Mouse (Mus musculus) spleen, postnatal 36 days (tissue): Measurements from ENCODE around the gene Rps15a.

Experiments used
- DNase-seq, 2 experiments: peaks; one replicate each; pipeline ENCODE4 v3.0.0; 2022; ENCODE audit warnings: low spot score in 2 of 2, mixed read lengths in 1 of 2

Rps15a gene

DNA sequence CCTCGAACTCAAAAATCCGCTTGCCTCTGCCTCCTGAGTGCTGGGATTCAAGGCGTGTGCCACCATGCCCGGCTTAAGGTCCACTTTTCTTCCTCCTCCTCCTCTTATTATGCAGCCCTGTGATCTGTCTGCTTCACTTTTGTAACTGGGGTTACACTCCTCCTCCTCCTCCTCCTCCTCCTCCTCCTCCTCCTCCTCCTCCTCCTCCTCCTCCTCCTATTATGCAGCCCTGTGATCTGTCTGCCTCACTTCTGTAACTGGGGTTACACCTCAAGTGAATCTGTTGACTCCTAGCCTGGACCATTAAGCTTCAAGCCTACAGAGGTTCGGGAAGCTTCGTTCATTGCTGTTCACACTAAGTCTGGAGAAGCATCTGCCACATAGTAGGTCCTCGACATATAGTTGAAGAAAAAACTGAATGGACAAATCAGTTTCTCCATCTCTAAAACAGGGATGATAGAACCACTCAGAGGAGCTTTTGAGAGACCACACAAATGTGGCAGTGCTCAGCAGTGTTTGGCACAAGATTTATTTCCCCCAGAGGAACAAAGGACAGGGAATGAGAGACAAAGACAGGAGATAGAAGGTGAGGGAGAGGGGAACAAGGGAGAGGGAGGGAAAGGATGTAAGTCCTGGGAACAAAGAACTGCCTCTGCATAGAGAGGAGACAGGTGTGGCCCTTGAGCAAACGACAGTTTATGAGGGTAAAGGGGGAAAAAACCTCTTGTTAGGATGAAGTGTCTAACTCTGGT lies 975 bp upstream of the Rps15a start:
- no peak for DNase-seq

DNA sequence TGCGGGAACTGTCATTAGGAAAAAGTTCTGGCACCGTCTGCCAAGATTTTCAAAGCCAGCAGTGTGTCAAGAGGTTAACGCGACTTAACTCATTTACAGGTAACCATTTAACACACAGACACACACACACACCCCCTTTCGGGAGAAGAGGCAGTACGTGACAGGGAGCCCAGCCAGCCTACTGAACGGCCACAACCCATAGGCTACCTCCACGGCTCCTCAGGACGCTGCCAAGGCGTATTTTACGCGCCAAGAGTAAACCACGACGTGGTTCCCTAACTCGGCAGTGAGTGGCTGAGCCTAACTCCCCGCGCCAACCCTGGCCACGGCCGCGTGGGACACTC lies 483 bp downstream of the Rps15a start:
- no peak for DNase-seq

DNA sequence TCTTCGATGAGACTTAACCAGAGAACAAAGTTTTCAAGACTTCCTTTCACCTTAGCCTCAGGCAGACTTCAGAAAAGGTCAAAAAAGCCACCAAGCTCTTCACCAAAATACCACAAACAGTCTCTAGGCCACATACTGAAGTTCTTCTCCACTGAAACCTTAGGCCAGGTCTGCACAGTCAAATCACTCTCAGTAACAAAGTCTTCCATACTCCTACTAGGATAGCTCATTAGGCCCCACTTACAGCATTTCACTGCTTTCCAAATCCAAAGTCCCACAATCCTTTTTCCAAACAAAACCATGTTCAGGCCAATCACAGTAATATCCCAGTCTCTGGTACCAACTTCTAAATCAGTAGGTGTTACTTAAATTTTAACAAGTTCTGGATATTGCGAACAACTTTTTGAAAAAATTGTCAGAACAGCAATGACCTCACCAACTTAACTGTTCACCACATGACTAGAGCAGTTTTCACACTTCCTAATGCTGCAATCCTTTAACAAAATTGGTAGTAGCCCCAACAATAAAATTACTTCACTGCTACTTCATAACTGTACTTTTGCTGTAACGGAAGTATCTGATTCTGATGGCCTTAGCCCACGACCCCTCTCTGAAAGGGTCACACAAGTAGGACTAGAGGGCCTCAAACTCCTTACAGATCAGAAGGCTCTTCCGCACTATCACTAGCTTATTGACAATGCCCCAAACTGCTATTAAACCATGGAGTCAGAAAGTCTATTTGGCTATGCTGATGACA lies 2.3 kb downstream of the Rps15a start:
- DNase-seq = no peak

DNA sequence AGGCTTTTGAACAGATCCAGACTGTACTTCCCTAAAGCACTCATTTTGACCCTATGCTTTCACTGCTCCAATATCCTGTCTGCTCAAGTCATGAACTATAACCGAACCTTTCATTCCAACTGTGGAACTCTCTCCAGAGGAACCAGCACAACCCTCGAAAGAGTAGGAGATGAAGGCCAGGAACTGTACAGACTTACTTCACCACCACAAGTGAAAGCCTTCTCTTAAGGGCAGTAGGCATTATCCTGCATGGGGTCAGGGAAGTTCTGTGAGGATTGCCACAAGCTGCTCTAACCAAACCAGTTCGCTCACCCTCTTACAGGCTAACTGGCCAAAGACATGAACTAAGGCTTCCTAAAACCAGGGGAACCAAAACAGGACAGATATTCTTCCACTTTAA lies 4.9 kb downstream of the Rps15a start:
- DNase-seq = no peak

DNA sequence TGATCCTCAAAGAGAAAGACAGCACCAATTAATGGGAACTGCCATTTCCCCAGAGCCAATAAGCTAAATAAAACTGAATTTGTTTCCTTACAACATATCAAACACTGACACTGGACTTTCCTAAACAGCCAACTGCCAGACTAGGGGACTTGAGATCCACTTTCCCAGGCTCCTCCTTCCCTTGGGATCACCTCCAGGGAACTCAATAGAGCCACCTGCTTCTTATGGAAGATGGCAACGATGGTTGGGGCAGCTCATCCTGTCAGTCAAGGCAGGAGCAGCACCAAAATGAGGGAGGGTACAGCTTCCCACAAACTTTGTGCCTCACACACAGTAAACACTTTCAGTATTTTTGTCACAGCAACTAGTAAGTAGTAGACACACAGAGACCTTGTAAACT lies 8.3 kb downstream of the Rps15a start:
- DNase-seq = no peak

DNA sequence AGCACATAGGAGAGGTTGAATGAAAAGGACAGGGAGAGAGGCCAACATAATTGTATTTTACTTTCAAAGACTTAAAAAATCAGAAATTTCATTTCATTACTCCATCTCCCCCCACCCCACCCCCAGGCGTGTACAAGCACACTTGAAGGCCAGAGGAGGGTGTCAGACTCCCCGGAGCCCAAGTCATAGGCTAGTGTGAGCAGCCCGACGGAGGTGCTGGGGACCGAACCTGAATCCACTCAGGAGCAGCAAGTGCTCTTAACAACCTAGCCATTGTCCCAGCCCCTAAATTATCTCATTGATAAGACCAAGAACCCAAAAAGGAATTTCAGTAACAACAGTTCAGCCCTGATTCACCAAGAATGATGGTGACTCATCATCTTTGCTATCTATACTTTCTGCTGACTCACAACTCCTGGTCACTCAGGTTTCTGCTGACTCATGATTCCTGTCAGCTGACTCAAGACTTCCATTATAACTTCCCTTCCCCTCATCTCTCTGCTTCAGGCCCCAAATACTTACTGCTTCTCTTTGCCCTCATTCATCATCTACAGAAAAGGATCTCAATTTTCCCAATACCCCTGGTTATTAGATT lies 11.4 kb downstream of the Rps15a start:
- DNase-seq = peak in 1 of 2 experiments; percentile 35

DNA sequence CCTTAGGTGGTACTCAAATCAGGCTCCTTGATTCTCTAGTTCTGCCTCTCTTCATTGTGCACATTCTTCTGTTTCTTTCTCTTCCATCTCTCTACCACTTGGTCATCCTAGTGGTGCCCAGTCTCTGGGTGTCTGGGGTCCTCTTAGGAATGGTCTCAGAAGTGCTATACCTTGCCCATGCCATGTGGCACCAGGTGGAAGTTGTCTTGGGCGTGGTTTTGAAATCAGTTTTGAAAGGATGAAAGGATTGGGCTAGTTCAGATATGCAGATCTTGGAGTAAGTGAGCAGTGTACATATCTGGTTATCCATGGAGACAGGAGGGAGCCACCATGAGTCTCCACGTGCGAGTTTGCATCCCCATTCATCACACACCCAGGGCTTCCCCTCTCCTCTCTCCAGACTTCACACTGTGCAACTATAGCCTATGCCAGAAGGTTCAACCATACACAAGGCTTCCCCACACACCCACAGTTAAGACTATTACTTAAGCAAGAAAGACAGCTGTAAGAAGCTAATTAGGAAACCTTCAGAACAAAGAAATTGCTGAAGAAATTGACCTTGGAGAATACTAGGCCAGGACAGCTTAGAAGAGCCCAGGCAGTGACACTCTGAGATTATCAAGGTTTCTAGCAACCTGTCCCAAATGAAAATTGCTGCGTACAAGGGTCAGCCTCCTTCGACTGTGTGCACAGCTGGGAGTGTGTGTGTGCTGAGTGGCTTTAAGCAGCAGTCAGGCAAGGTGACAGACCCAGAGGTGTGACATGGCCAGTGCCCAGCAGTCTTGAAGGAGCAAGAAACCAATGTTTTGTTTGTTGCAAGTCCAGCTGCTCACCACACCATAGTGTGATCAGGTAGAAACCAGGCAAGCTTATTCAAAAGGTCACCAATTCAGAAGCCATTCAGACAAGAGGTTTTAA lies 12.3 kb downstream of the Rps15a start:
- DNase-seq = no peak

DNA sequence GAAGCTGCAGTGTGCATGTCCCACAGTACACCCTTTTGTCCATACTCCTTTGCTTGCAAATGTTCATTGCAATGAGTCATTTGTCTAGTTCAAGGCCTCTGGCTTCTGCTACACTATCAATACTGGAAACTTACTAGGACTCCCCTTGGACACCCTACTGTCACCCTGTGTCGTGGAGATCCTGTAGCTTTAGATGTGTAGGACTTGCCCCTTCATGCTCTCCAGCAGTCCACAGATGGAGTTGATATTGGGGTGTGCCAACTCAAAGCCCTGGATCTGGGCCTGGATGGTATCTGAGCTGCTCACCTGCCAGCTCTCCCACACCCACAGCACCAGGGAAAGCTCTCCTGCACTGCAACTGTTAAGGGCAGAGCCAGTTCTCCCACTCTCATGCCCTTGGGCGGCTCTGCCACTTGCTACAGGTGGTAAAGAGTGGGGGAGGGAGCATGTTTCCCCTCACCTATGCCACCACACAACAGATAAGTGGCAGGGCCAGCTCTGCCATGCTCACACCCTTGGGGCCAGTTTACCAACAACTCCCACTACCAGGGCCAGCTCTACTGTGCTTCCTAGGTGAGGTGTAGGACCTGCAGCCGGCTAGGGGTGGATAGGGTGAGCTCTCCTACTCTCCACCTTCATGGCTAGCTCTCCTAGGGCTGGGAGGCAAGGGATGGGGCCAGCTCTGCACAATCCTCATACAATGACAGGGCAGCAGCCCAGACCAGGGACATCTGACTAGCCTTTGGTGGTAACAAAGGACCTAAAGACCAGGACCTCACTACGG lies 13.1 kb downstream of the Rps15a start:
- no peak for DNase-seq

DNA sequence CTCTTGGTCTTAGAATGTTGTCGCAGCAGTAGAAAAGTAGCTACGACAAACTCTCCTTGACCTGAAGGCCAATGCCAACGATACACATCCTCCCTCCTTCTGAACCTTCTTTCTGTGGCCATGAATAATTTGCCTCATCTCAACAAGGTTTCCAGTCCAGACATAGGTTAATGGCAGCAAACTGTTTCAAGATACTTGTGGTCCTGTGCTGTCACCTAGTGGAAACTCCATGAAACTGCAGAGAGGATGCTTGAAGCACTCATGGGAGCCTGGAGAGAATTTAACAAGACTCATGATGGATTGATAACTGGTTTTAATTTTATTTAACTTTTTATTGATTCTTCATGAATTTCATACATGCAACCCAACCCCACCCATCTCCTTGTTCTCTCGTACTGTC lies 13.8 kb downstream of the Rps15a start:
- peak in 1 of 2 experiments; percentile 21 for DNase-seq

DNA sequence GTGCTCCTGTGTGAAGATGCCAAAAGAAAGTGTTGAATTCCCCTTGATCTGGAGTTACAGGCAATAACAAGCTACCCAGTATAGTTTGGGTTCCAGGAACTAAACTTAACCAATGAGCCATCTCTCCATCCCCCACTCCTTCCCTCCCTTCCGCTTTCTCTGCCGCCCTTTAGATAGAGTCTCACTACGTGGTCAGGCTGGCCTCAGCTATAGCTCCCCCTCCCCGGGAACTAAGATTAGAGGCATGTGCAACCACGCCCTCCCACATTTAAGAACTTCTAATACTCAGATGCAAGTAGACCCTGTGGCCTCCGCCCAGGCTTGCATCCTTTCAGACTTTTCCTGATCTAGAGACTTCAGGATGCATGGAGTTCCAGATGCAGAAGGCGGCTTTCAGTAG lies 18.4 kb downstream of the Rps15a start:
- no peak for DNase-seq

DNA sequence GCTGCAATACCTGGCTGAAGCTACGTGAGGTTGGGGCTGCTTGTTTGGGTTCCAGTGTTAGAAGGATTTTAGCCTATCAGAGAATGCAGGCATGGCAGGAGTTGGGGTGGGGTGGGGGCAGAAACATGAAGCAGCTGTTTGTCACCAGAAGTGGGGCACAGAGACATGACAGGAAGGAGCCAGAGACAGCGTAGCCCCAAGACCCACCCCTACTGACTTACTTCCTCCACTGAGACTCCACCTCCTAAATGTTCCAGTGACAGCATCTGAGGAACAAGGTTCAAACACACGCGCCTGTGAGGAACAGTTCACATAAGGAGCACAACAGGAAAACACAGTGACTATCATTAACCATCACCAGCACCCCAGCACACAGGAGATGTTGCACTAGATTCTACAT lies 36.0 kb downstream of the Rps15a start:
- DNase-seq = no peak

DNA sequence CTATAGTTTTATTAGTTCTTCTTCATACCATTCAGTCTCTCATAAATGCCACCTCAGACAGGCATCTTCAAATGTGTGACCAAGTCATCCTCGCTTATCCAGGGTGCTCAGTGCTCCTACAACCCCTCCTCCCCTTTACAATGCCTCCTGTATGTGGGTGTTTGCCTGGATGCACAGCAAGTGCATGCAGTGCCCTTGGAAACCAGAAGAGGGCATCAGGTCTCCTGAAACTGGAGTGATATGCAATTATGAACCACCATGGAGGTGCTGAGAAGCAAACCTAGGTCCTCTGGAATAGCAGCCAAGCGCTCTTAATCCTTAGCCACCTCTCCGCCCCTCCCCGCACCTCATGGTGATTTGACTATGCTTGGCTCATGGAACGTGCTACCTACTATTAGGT lies 36.9 kb downstream of the Rps15a start:
- DNase-seq = no peak

DNA sequence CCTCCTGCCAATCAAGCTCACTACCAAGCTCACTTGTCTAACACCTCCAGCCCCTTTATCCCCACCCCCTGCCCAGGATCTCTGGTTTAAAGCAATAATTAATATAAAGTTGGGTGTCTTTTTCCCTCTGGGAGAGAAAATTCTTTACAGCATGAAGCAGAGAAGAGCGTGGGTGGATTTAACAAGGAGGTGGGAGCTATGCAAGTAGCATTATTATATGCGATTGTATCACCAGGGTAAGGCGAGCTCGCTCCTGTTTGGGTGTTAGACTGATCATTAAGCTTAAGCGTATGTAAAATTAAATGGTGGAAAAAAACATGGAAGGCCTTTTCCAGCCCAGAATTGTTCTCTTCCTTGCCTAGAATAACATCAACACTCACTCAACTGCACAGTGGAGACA lies 48.7 kb downstream of the Rps15a start:
- no peak for DNase-seq

DNA sequence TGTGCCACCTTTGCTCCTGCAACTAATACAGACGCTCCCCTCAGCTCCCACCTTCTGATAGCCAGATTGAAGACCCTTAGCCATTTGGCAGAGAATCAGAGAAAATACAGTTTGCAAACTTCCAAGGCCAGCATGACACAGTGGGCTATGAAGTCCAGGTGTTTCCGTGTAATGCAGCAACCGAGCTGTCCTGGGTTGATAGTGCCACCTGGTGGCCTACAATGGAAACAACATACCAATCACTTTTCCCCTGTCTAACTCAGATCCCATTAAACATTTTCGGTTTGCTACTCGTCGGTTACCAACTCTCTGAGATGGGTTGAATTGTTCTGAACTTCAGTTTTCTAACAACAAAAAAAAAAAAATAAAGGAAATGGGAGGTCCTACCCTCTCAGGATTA lies 59.7 kb downstream of the Rps15a start:
- DNase-seq = no peak
